Mouse (Mus musculus): ENCODE measurements around the gene Creld2.
"Not testable (repeated sequence)": the region's sequence is repeated elsewhere in the genome, so short reads cannot be mapped to it uniquely, and the experiment has no call there.

Creld2 gene

DNA sequence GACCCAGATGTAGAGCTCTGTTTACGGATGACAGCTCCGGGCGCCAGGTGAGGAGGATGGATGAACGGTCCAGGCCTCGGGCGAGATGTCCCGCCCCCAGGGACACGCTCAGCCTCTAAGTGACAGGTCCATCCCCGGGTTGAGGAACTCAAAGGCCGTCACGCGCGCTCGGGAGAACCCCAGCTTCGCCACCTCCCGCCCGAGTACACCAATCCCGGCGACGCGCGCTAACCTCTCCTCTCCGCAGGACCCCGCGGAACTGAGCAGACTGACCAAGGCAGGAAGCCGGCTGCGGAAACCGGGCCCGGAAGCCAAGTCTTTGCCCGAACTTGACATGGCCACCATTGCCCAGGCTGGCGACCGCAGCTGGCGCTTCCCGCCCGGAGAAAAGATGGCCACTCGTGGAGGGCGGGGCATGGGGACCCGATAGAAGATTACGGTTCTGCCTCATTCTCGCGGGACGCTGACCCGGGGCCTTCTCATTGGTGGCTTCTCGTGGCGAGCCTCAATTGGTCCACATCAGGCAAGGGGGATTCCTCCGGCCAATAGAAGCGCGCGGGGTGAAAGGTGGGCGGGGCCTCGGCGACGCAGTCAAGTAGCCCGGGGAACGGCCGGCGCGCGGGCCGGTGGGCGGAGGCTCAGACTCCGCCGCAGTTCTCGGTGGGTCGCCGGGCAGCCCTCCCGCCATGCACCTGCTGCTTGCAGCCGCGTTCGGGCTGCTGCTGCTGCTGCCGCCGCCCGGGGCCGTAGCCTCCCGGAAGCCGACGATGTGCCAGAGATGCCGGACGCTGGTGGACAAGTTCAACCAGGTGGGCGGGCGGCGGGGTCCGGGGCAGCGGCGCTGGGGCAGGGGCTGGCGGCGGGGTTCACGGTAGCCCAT lies at the start of gene Creld2, which contains the start of gene Alg12:
Gene Creld2 (plus strand): TSS at position 621 of the 880 bp plus-strand sequence.
Gene Alg12 (minus strand): TSS at position 293 of the 880 bp plus-strand sequence.
- DNase-seq, result peak; percentile 99 to 100

DNA sequence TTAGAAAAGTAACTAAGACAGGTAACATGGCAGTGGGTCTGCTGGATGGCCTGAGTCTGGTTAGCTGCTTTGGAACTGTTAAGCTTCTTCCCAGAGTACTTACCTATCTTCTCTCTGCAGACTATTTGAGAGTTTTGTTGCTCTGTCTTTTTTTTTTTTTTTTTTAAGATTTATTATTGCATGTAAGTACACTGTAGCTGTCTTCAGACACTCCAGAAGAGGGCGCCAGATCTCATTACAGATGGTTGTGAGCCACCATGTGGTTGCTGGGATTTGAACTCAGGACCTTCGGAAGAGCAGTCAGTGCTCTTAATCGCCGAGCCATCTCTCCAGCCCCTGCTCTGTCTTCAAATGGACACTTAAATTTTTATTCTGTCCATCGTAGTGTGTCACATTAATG lies 44.8 kb upstream of the Creld2 start:
- not testable (repeated sequence) for DNase-seq

DNA sequence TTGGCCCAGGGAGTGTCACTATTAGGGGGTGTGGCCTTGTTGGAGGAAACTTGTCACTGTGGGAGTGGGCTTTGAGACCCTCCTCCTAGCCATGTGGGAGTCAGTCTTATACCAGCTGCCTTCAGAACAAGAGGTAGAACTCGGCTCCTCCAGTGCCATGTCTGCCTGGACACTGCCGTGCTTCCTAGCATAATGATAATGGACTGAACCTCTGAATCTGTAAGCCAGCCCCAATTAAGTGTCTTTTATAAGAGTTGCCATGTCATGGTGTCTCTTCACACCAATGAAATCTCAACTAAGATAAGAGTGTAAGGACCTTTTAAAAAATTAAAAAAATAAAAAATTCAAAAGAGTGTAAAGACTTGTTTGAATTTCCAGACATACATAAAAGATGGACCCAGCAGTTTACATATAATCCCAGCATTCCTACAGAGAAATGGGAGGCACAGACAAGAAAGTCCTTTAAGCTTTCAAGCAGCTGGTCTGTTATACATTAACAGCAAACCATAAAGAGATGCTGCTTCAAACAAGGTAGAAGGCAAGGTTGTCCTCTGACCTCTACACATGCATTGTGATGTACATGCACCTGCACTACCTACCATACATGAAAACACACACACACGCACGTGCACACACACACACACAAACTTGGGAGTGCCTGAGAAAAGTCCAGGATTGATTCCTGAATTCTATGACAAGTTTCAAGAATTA lies 27.2 kb upstream of the Creld2 start:
- no peak for DNase-seq

DNA sequence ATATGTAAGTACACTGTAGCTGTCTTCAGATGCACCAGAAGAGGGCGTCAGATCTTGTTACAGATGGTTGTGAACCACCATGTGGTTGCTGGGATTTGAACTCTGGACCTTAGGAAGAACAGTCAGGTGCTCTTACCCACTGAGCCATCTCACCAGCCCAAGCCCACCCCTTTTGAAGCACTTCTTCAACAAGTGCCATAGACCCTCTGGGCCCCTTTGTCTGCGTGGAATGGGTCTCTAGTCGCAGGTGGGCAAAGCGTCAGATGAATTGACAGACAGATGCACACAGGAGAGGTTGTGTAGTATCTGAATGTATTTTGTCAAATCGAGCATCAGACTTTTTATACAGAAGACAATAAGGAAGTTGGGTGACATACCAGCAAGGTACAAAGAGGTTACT lies 24.7 kb upstream of the Creld2 start:
- not testable (repeated sequence) for DNase-seq

DNA sequence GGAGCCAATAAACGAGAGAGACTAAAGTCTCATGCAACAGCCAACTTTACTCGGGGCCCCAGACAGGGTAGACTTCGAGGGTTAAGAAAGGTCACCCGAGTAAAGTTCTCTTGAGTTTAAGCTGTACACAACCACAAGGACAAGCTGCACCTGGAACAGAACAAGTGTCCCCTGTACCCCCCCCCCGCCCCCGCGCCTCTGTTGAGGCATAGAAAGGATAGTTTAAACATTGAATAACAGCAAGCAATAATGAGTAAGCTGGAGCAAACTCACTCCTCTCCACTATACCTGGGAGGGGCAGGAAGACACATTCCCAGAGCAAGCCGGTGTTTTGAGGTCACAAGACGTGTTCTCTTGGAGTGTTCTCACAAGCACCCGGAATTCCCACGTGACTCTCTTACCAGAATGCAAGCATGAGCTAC lies 19.5 kb upstream of the Creld2 start:
- DNase-seq, result peak in 1 of 2 experiments; percentile 37

DNA sequence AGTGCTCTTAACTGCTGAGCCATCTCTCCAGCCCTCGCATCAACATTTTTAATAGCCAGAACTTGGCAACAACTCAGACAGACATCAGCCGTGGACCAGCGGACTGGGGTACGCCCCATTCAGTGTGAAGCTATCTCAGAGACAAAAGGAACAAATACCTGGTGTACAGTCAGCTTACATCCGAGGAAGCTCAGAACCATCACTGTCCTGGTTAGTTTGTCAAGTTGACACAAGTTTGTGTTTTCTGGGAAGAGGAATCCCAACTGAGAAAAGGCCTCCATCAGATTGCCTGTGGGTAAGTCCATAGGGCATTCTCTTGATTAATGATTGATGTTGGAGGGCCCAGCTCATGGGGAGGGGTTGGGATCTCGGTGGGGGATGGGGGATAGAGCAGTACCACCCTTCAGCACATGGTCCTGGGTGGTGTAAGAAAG lies 18.5 kb upstream of the Creld2 start:
- DNase-seq, result peak; percentile 30 to 63

DNA sequence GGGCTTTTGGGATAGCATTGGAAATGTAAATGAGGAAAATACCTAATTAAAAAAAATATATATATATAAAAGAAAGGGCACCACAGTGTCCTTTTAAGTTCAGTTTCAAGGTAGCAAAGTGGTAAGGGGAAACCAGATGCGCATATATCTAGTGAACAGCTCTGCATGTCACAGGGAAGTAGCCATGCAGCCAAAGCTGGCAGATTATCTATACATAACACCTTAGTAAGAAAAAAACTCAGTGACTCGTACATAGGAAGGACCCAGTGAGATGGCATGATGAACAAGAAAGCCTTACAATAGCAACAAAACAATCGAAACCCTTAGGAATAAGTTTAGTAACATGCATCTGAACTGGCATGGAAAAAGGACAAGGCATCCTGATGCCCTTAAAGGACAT lies 17.5 kb upstream of the Creld2 start:
- DNase-seq, result no peak

DNA sequence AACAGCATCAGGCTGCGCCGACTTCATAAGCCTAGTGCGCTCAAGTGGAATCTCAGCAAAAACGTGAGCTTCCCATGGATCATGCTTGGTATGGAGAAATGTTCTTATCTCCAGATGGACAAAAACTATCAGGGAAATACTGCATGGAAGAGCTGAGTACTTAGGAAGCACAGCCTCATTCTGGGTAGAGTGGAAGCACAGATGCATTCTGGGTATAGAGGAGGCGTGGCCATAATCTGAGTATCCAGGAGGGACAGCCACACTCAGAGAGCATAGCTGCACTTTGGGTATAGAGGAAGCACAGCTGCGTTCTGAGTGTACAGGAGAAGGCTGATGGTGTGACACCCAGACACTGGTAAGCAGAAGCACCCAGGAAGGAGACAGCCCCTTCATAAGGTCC lies 17.1 kb upstream of the Creld2 start:
- DNase-seq, result no peak

DNA sequence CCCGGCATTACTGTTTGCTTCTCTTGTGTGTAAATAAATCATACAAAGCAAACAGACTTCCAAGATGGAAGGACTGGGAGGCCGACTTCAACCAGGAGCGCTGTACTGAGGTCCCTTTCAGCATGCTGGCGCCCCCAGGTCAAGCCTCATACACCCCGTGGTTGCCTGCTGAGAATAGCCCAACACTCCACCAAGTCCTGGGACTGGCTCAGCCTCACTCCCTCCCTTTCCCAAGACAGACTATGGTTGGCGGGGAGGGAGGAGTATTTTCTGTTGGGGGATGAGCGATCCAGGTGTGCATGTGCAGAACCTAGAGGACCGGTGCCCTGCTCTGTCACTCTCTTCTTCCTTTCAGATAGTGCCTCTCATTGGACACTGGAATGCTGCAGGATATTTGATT lies 11.3 kb upstream of the Creld2 start:
- no peak for DNase-seq

DNA sequence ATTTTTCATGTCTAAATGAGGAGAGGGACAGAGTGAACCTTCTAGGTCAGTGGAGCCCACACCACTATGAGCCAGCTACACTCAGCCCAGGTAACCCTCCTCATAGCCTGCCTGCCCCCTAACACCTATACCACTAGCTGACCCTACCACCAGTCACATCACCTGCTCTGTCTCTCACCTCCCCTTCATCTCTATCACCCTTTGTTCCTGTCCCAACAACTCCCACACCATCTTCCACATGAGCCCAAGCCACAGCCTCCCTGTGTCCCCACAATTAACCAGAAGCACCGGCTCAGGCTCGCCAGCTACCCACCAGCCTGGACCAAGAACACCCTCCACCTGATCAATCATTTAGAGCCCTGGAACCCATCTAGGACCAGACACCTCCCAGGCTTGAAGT lies 9.1 kb upstream of the Creld2 start:
- DNase-seq, result no peak

DNA sequence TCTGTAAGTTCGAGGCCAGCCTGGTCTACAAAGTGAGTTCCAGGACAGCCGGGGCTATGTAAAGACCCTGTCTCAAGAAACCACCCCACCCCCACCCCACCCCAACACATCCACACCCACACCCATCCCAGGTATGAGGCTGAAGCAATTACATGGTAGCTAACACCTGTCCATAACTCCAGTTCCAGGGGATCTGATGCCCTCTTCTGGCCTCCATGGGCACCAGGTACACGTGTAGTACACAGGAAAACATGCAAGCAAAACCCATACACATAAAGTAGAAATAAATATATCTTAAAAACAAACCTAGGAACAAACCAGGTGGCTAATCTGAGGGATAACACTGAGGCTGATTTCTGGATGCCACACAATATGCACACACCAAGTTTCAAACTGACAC lies 6.2 kb upstream of the Creld2 start:
- no peak for DNase-seq

DNA sequence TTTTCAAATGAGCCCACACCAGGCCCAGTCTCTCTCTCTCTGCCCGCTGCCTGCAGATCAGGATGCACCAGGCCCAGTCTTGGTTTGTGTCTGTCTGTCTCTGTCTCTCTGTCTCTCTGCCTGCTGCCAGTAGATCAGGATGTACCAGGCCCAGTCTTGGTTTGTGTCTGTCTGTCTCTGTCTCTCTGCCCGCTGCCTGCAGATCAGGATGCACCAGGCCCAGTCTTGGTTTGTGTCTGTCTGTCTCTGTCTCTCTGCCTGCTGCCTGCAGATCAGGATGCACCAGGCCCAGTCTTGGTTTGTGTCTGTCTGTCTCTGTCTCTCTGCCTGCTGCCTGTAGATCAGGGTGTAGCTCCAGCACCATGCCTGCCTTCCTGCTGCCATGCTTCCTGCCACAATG lies 5.6 kb upstream of the Creld2 start:
- DNase-seq, result not testable (repeated sequence)

DNA sequence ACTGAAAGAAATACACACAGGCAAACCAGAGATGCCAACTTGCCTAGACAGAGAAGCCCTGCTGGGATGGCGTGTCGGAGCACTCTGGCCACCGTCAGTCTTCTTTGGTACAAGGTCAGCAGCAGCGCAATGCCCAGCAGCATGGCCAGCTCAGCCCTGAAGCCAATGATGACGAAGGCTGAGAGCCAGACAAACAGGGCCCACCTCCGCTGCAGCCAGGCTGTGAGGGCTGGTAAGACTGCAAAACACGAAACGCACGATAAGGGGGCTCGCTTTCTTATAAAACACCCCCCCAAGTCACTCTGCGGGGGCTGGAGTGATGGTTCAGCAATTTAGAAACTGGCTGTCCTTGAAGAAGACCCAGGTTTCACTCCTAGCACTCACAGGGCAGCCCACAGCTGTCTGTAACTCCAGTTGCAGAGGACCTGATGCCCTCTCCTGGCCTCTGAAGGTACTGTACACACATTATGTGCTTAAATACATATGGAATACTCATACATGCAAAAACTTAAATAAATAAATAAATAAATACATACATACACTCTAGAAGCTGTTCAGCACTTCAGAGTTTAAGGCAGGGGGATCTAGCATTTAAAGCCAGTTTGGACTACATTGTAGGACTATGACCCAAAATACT lies 4.9 kb upstream of the Creld2 start:
- DNase-seq, result peak in 1 of 2 experiments; percentile 39

DNA sequence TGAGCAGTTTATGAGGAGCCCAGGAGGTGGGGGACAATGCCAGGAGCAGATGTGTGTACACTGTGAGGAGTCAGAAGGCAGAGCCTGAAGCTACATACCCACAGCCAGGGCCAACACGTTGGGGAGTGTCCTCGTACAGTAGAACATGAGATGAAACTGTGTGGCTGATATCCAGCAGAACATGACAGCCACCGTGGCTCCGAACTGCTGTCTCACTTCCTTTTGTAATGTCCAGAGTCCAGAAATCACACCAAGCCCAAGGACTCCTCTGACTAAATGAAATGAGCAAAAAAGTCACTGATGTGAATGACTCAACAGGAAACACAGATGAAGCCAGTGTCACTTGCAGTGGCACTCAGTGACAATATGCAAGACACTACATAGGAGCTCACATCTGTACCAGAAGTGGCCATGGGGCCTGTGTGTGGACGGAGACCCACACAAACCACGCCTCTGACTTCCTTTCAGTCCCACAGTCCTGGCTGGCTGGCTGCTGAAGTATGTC lies 4.2 kb upstream of the Creld2 start:
- DNase-seq, result no peak

DNA sequence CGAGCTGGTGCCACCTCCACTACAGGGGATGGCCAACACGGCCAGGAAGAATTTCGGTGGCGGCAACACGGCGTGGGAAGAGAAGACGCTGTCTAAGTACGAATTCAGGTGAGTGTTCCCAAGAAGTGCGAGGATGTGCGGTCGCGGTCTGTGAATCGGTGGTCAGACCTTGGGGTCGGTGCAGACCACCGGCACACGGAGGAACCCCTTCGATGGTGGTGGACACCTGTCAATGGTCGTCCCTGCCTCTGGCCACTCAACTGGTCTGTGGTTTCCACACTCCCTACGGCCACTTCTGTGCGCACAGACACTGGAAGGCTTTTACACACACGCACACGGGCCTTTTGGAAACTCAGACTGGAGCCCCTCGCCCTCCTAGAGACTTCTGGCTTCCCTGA lies 459 bp downstream of the Creld2 start:
- no peak for DNase-seq

DNA sequence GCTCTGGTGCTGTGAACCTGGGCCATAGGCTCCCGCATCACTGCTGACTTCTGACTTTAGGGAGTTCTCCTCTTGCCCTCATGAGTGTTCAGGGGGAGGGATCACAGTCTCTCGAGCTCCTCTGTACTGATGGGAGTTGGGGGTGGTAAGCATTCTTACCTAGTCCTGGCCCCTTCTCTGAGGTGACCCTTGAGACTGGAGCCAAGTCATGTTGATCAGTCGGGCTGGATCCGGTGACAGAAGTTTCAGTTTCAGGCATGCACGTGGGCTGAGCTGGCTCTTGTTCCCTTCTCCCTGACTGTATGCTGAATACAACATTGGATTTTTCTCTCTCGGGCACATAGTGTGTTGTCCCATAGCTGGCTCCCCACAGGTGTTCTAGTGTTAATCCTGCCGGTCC lies 2.0 kb downstream of the Creld2 start:
- no peak for DNase-seq

DNA sequence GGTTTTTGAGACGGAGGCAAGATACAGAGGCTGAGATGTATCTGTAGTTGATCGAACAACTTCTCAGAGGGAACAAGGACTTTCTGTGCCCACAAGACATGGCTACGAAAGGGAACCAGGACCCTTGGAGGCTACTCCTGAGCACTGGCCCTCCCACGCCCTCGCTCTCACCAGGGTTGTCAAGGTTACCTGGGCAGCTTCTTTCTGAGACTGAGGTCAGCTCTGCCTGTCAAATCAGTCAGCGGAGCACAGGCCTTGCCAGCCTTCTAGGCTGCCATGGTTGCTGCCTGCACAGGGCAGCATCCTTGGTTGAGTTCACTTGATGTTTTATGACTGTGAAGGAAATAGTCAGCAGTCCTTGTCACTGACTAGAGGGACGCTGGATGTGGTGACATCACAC lies 3.1 kb downstream of the Creld2 start:
- no peak for DNase-seq

DNA sequence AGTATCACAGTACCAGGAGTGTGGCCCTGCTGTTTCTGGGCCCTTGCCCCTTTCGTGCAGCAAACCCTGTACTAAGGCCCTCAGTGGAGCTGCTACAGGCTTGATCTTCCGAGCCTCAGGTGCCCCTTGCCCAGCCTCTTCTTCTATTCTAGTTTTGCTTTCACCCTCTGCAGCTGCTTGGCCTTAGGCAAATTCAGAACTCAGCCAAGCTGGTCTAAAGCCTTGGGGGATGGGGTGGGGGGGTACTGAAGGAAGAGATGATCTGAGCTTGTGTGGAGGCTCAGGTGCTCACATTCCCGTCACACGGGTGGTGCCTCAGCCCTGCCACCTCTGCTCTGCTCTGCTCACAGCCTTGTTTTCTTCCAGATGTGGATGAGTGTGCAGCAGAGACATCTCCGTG lies 3.9 kb downstream of the Creld2 start:
- no peak for DNase-seq

DNA sequence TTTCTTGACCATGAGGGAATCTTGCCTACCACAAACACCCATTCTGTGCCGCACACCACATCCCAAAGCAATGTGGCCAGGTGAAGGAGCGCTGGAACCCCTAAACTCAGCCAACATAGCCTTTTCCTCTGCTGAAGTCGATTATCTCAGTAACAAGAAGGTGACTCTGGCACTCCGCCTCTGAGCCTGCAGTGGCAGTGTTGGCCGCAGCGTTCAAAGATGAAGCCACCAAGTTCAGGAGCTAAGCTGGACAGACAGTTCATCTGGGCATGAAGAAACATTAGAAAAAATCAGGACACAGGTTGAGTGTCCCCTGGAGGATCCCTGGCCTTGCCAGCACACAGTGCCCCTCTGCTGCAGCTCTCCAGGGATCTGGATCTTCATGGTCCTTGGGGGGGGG lies 8.0 kb downstream of the Creld2 start:
- DNase-seq, result no peak

DNA sequence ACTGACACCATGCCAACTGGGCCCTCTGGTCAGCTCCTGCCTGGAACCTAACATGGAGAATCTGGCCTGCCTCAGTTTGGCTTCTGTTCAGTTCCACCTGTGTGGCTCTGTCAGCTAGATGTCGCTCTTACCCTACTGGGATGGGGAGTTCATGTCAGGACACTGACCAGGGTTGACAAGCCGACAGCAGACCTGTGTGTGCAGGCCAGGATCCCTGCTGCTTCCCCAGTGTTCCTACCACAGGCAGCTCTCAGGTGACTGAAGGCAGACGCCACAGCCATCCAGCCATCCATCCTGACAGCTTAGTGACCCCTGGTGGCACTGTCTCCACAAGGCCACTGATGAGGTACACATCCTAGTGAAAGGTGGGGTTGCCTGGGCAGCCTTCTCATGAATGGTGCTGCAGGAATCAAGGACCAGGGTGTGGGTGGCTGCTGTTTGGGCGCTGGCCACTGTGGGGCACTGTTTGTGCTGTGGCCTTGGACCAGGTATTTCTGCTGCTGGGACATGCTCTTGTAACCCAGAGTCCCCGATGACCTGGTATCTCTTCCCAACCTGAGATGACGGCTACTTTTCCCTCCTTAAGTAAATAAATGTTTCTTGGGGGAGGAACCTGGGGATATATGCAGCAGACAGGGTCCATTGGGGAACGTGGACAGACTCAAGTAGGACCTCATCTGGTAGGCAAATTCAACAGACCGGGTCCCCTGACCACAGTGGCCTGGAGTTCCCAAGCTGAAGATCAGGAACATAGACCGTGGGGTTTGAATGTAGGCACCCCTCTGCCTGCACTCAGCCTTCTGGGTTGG lies 8.7 kb downstream of the Creld2 start:
- peak; percentile 86 to 89 for DNase-seq

DNA sequence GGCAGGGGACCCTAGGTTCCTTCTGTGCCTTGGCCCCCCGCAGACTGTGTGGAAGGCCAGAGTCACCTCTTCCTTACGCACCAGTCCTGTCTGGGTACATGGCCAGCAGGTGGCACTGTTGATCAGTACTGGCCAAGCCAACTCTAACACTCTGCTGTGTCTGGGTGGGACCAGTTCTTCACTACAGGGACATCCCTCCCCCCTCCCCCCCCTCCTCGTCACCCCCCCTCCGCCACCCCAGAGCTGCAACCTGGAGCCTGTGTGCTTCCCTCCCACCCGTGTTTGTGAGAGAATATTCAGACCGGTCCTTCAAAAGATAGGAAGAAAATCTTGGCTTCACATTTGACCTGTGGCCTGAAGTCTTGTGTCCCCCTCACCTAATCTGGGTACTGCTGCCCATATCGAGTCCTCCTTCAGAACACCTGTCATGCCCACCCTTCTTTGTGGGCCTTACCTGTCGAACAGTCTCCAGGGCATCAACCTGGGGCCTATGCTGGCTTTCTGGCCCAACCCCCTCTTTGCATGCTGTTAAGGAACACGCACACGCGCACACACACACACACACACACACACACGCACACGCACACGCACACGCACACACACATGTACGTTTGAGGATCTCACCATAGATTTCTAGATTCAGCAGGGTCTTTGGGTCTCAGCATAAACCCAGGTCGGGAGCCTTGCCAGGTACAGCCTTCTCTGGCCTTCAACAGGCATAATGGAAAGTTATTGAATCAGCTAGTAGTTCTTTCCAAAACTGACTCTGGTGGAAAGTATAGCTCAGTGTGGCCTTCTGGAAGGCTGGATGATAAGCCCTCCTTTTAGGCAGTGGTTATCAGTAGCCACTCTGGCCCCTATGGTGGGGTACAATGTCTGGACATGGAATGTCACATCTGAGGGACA lies 9.6 kb downstream of the Creld2 start:
- DNase-seq, result peak; percentile 96

Data from kidney, postnatal 4 days (tissue).